Mouse (Mus musculus) G1E-ER4 (cell line): Measurements from ENCODE around the gene Tgm6. TPM values are rescaled to one million over a fixed set of nuclear protein-coding genes. Genes with fewer than 3 reads are reported as not detected.

ENCODE experiments used
- GATA1 ChIP-seq: IDR thresholded peaks from one replicate; pipeline ENCODE4 v1.8.0; 2012; ENCODE audit warnings: low read length, inconsistent platforms
- polyA plus RNA-seq: library from polyadenylated mRNA; stranded (reverse); fragments of >175 nt; gene quantifications from 2 replicates; pipeline ENCODE4 v1.2.3, GENCODE M21; 2012

Gene Tgm6
- polyA plus RNA-seq, 1 experiment, result not detected

- TF ChIP-seq GATA1, result no peak
These were observed 50.5 kb downstream of the Tgm6 start for GRCm38 (mm10) chr2:130162701-130163100.

- no peak for TF ChIP-seq GATA1
These were observed 54.3 kb downstream of the Tgm6 start for GRCm38 (mm10) chr2:130166311-130167214.

- no peak for TF ChIP-seq GATA1
These were observed 55.6 kb downstream of the Tgm6 start for GRCm38 (mm10) chr2:130167861-130168260.

- no peak for TF ChIP-seq GATA1
These were observed 59.5 kb downstream of the Tgm6 start for GRCm38 (mm10) chr2:130171674-130172073.

- no peak for TF ChIP-seq GATA1
These were observed 64.6 kb downstream of the Tgm6 start for GRCm38 (mm10) chr2:130176820-130177219.

- no peak for TF ChIP-seq GATA1
These were observed 66.1 kb downstream of the Tgm6 start for GRCm38 (mm10) chr2:130178381-130178705.

GRCm38 (mm10) chr2:130178706-130179506, 66.7 kb downstream of the Tgm6 start, which contains the start of gene Snrpb:
TSS of gene Snrpb (minus strand) at chr2:130179403.
- TF ChIP-seq GATA1, result no peak

- no peak for TF ChIP-seq GATA1
These were observed 67.3 kb downstream of the Tgm6 start for GRCm38 (mm10) chr2:130179507-130180019.

- no peak for TF ChIP-seq GATA1
These were observed 76.2 kb downstream of the Tgm6 start for GRCm38 (mm10) chr2:130188391-130188790.

GRCm38 (mm10) chr2:130194894-130195293, 82.7 kb downstream of the Tgm6 start, which contains the start of gene Tmc2:
TSS of gene Tmc2 (plus strand) at chr2:130195194.
- TF ChIP-seq GATA1, result no peak

- no peak for TF ChIP-seq GATA1
These were observed 88.7 kb downstream of the Tgm6 start for GRCm38 (mm10) chr2:130200961-130201360.

Other genes starting within 250 kb of the Tgm6 start
- gene Tgm3, start 100.1 kb upstream of the Tgm6 start, polyA plus RNA-seq, result not detected in 2 replicates
- 613 and 888 TPM in 2 replicates for gene Snrpb, start 67.0 kb downstream of the Tgm6 start, polyA plus RNA-seq
- gene Tmc2, start 82.8 kb downstream of the Tgm6 start, polyA plus RNA-seq, result not detected in 2 replicates
- 55.2 and 95.8 TPM in 2 replicates for gene Nop56, start 162.0 kb downstream of the Tgm6 start, polyA plus RNA-seq
- 129 and 132 TPM in 2 replicates for gene Idh3b, start 172.1 kb downstream of the Tgm6 start, polyA plus RNA-seq
- not detected in 2 replicates for gene Ebf4, start 182.8 kb downstream of the Tgm6 start, polyA plus RNA-seq